Mouse (Mus musculus) cortical plate, adult 2 months (tissue): ENCODE data around the gene Olfr1282.

Experiments used
- CTCF ChIP-seq: fragments of 200-500 bp; IDR thresholded peaks from 2 replicates; pipeline ENCODE4 v1.5.1; 2011; ENCODE audit warnings: mild to moderate bottlenecking, control low read depth, low read length; ENCODE audit not compliant: insufficient read depth; ENCODE audit errors: extremely low read depth
- POLR2A ChIP-seq: fragments of 200-500 bp; IDR thresholded peaks from 2 replicates; pipeline ENCODE4 v1.6.1; 2011; ENCODE audit warnings: mild to moderate bottlenecking, low read length, control low read depth; ENCODE audit not compliant: insufficient read depth; ENCODE audit errors: extremely low read depth

DNA sequence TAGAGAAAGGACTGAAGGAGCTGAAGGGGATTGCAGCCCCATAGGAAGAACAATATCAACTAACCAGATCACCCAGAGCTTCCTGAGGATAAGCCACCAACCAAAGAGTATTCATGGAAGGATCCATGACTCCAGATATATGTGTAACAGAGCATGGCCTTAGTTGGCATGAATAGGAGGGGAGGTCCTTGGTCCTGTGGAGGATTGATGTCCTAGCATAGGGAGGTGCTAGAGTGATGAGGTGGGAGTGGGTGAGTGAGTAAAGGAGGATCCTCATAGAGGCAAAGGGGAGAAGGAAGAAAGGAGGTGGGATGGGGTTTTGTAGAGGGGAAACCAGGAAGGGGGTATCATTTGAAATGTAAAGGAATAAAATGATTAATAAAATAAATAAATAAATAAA lies 37.3 kb downstream of the Olfr1282 start:
- TF ChIP-seq CTCF, result no peak
- no peak for TF ChIP-seq POLR2A
